Mouse (Mus musculus) small intestine, adult 2 months (tissue): ENCODE results near the gene Thrap3. TPM values are rescaled to one million over a fixed set of nuclear protein-coding genes. Genes with fewer than 3 reads are reported as not detected.

ENCODE experiments used
- H3K27ac ChIP-seq: fragments of 200-500 bp; 2 replicates; pipeline ENCODE4 v1.5.1; 2012; ENCODE audit warnings: low read depth, low read length, control low read depth, inconsistent platforms; ENCODE audit not compliant: insufficient read depth
- H3K27me3 ChIP-seq: fragments of 200-500 bp; 2 replicates; pipeline ENCODE4 v1.6.1; 2012; ENCODE audit warnings: mild to moderate bottlenecking, moderate library complexity, low read length, inconsistent platforms; ENCODE audit not compliant: control insufficient read depth, insufficient read depth
- H3K36me3 ChIP-seq: fragments of 200-500 bp; 2 replicates; pipeline ENCODE4 v1.6.1; 2012; ENCODE audit warnings: mild to moderate bottlenecking, low read length, control low read depth, inconsistent platforms; ENCODE audit not compliant: control insufficient read depth, insufficient read depth
- H3K4me1 ChIP-seq: fragments of 200-500 bp; 2 replicates; pipeline ENCODE4 v1.6.1; 2012; ENCODE audit warnings: low read length, inconsistent platforms, mixed read lengths; ENCODE audit not compliant: control insufficient read depth, insufficient read depth, insufficient read length
- H3K4me3 ChIP-seq: fragments of 200-500 bp; 2 replicates; pipeline ENCODE4 v1.5.1; 2012; ENCODE audit warnings: low read depth, mild to moderate bottlenecking, control low read depth, inconsistent platforms, low read length, moderate library complexity
- CTCF ChIP-seq: fragments of 200-500 bp; IDR thresholded peaks from 2 replicates; pipeline ENCODE4 v1.5.1; 2012; ENCODE audit warnings: low read depth, mild to moderate bottlenecking, control low read depth, inconsistent platforms, low read length, moderate library complexity, mixed read lengths; ENCODE audit not compliant: insufficient replicate concordance, insufficient read length; ENCODE audit errors: extremely low read depth
- POLR2A ChIP-seq: fragments of 200-500 bp; IDR thresholded peaks from 2 replicates; pipeline ENCODE4 v1.6.1; 2012; ENCODE audit warnings: low read depth, mild to moderate bottlenecking, control low read depth, inconsistent platforms, low read length, moderate library complexity
- WGBS: fragments of 180-500 bp; shearing (Covaris S2); methylation state at CpG from one replicate; pipeline ENCODE4 v1.1.7; 2018; 5-methylcytosine and 5-hydroxymethylcytosine counted together
- polyA plus RNA-seq: library from polyadenylated mRNA; depleted of rRNA; stranded (reverse); fragments of >200 nt; gene quantifications from 2 replicates; pipeline ENCODE4 v1.2.3, GENCODE M21; 2012

The Thrap3 gene
- polyA plus RNA-seq, 1 experiment, result 22.1 TPM

- Histone ChIP-seq H3K27ac (no peak overlapping the region), H3K4me1 (peaks cover 11% of the 10 kb centered on the region; the same call in 1 of the 2 replicates), H3K27me3 (no peaks in the 10 kb centered on the region), H3K36me3 (no peaks in the 10 kb centered on the region), H3K4me3 (no peak overlapping the region)
- TF ChIP-seq POLR2A (no peak), CTCF (no peak)
- WGBS, result 12% methylated on average over 1 of the region's 1 CpGs
Observed at GRCm38 (mm10) chr4:126200036-126200435, 2.5 kb downstream of the Thrap3 start.

DNA sequence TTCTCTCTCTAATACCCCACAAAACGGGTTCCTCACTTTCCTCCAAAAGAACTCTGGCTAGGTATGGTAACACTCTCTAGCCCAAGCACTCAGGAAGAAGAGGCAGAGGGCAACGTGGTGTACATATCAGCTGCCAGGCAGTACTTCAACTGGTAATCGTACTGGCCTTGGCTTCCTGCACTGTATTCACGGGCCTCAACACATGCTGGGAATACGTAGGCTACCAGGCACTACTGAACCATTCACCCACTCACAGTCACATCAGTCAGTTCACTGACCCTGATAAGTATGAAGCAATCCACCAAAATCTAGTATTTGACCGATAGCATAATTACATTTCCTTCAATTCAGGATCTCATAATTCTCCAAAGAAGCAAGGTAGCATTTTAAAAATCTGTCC, 3.0 kb downstream of the Thrap3 start:
- 14% methylated on average over 6 of the region's 6 CpGs for WGBS
- TF ChIP-seq POLR2A, result no peak
- TF ChIP-seq CTCF, result no peak
- Histone ChIP-seq H3K27me3 (no peaks in the 10 kb centered on the region), H3K27ac (no peak overlapping the region), H3K4me3 (no peak overlapping the region), H3K4me1 (peaks cover 11% of the 10 kb centered on the region; the same call in 1 of the 2 replicates), H3K36me3 (0 out of 2 replicates have a peak, but pooled peaks cover 2% of the 10 kb centered on the region)

DNA sequence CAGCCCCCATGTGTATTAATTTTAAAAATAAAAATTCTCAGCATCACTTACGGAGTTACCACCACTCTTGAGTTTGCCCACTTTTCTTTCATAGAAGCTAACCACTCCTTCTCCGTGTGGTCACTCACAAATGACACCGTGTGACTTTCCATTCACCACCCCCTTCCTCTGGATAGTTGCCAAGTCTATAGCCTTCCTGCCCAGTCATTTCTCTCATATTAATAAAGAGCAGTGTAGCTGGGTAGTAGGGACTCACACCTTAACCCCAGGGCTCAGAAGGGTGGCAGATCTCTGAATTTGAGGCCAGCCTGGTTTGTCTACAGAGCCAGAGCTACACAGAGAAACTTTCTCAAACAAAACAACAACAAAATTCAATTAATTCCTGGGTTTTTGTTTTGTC, 5.1 kb downstream of the Thrap3 start:
- no peak overlapping the region for H3K27ac ChIP-seq
- H3K4me3 ChIP-seq, result no peak overlapping the region
- peaks cover 12% of the 10 kb centered on the region for H3K36me3 ChIP-seq
- H3K4me1 ChIP-seq, result peaks cover 8% of the 10 kb centered on the region; the same call in 1 of the 2 replicates
- H3K27me3 ChIP-seq, result no peaks in the 10 kb centered on the region
- TF ChIP-seq CTCF (no peak), POLR2A (no peak)
- 40% methylated on average over 3 of the region's 3 CpGs for WGBS

GRCm38 (mm10) chr4:126194916-126195315, 7.6 kb downstream of the Thrap3 start:
- H3K4me1 ChIP-seq, result peaks cover 4% of the 10 kb centered on the region; the same call in 1 of the 2 replicates
- no peaks in the 10 kb centered on the region for H3K27me3 ChIP-seq
- H3K36me3 ChIP-seq, result peaks cover 20% of the 10 kb centered on the region
- no peak overlapping the region for H3K4me3 ChIP-seq
- no peak overlapping the region for H3K27ac ChIP-seq
- 76% methylated on average over 4 of the region's 4 CpGs for WGBS
- no peak for TF ChIP-seq CTCF
- TF ChIP-seq POLR2A, result no peak

- H3K27me3 ChIP-seq, result no peaks in the 10 kb centered on the region
- peaks cover 23% of the 10 kb centered on the region for H3K36me3 ChIP-seq
Observed at GRCm38 (mm10) chr4:126194216-126194615, 8.3 kb downstream of the Thrap3 start.

GRCm38 (mm10) chr4:126190636-126191035, 11.9 kb downstream of the Thrap3 start:
- Histone ChIP-seq H3K36me3 (peaks cover 36% of the 10 kb centered on the region), H3K4me3 (no peak overlapping the region), H3K4me1 (no peaks in the 10 kb centered on the region), H3K27me3 (no peaks in the 10 kb centered on the region), H3K27ac (no peak overlapping the region)
- TF ChIP-seq CTCF, result no peak
- no peak for TF ChIP-seq POLR2A
- 84% methylated on average over 2 of the region's 2 CpGs for WGBS

More at GRCm38 (mm10) chr4:126194216-126194615, 8.3 kb downstream of the Thrap3 start:
- TF ChIP-seq POLR2A (no peak), CTCF (no peak)
- no peak overlapping the region for H3K27ac ChIP-seq
- H3K4me3 ChIP-seq, result no peak overlapping the region
- peaks cover 2% of the 10 kb centered on the region; the same call in 1 of the 2 replicates for H3K4me1 ChIP-seq

DNA sequence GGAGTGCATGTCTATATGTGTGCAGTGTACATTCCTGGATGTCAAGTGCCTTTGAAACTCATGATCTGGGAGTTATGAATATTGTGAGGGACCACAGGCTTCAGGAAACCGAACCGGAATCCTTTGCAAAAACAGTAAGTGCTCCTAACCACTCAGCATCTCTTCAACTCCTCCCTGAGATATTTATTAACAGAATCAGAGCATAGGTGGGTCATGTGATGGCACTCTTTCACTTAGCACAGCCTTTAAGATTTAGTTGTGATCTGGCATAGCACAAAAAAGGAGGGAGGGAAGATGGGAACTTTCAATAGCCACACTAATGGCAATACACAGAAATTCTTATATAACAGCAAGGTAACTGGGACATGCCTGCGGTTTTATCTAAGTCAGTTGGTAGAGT, 15.5 kb downstream of the Thrap3 start:
- 72% methylated on average over 3 of the region's 3 CpGs for WGBS
- H3K4me3 ChIP-seq, result no peak overlapping the region
- no peak for TF ChIP-seq POLR2A
- no peak for TF ChIP-seq CTCF
- no peak overlapping the region for H3K27ac ChIP-seq
- H3K4me1 ChIP-seq, result no peaks in the 10 kb centered on the region
- no peaks in the 10 kb centered on the region for H3K27me3 ChIP-seq
- H3K36me3 ChIP-seq, result peaks cover 34% of the 10 kb centered on the region
